ENCODE assay signal across 17 mouse cellular contexts in genomic region chr1:159979096-159979495, GRCm38 (mm10).
DNase-seq lines count a peak whose midpoint lies in the region; ATAC-seq lines count a peak whose summit lies in the region.
"Had no signal": no experiment of that assay in that cellular context is flagged by ENCODE, and none has a peak within 500 bp of the region (broad histone marks: within the 10 kb centered on the region; RNA-seq: fewer than 3 reads in every experiment).

No protein-coding gene starts in this region.

- H3K4me1 ChIP-seq in midbrain, embryonic 14.5 days (ENCODE audit: control insufficient read depth, insufficient read depth, low read length), result no peaks in the 10 kb centered on the region
- H3K4me1 ChIP-seq in midbrain, embryonic 10.5 days, result no peaks in the 10 kb centered on the region
- H3K4me1 ChIP-seq in hindbrain, embryonic 13.5 days (replicated peaks), result 0 out of 2 replicates have a peak, but pooled peaks cover 3% of the 10 kb centered on the region
- H3K4me1 ChIP-seq in hindbrain, embryonic 11.5 days (replicated peaks; ENCODE audit: control insufficient read depth, insufficient read depth, low read length), result no peaks in the 10 kb centered on the region
- H3K4me1 ChIP-seq: embryonic facial prominence, embryonic 10.5 days; heart, embryonic 15.5 days; liver, embryonic 13.5 days; neural tube, embryonic 15.5 days had no signal

- H3K9me3 ChIP-seq in midbrain, embryonic 14.5 days (ENCODE audit: control insufficient read depth, low read length), result no peaks in the 10 kb centered on the region
- no peaks in the 10 kb centered on the region for H3K9me3 ChIP-seq in midbrain, embryonic 10.5 days (replicated peaks)
- H3K9me3 ChIP-seq in hindbrain, embryonic 13.5 days, result no peaks in the 10 kb centered on the region
- no peaks in the 10 kb centered on the region for H3K9me3 ChIP-seq in hindbrain, embryonic 11.5 days (ENCODE audit: control insufficient read depth, low read length)
- H3K9me3 ChIP-seq: embryonic facial prominence, embryonic 10.5 days; heart, embryonic 15.5 days; liver, embryonic 13.5 days; neural tube, embryonic 15.5 days had no signal

- no peaks in the 10 kb centered on the region for H3K36me3 ChIP-seq in midbrain, embryonic 14.5 days (ENCODE audit: control insufficient read depth, insufficient read depth, low read length)
- no peaks in the 10 kb centered on the region for H3K36me3 ChIP-seq in midbrain, embryonic 10.5 days
- H3K36me3 ChIP-seq in hindbrain, embryonic 13.5 days, result no peaks in the 10 kb centered on the region
- no peaks in the 10 kb centered on the region for H3K36me3 ChIP-seq in hindbrain, embryonic 11.5 days (ENCODE audit: control insufficient read depth, insufficient read depth, low read length)
- H3K36me3 ChIP-seq: embryonic facial prominence, embryonic 10.5 days; heart, embryonic 15.5 days; liver, embryonic 13.5 days; neural tube, embryonic 15.5 days had no signal

- no peak overlapping the region for H3K27ac ChIP-seq in midbrain, embryonic 14.5 days (replicated peaks; ENCODE audit: low read depth, low read length)
- H3K27ac ChIP-seq in midbrain, embryonic 10.5 days (replicated peaks), result no peak overlapping the region
- no peak overlapping the region for H3K27ac ChIP-seq in hindbrain, embryonic 13.5 days
- H3K27ac ChIP-seq in hindbrain, embryonic 11.5 days (ENCODE audit: low read depth, low read length), result no peak overlapping the region
- H3K27ac ChIP-seq: embryonic facial prominence, embryonic 10.5 days; heart, embryonic 15.5 days; liver, embryonic 13.5 days; neural tube, embryonic 15.5 days had no signal

- 93% methylated on average over 2 of the region's 2 CpGs for WGBS in midbrain, embryonic 14.5 days
- 91% methylated on average over 2 of the region's 2 CpGs for WGBS in midbrain, embryonic 10.5 days
- WGBS in hindbrain, embryonic 13.5 days, result 64% methylated on average over 2 of the region's 2 CpGs
- WGBS in hindbrain, embryonic 11.5 days, result 80% methylated on average over 2 of the region's 2 CpGs

- no peak for ATAC-seq in midbrain, embryonic 14.5 days (ENCODE audit: low FRiP score, low TSS enrichment)
- no peak for ATAC-seq in hindbrain, embryonic 13.5 days (ENCODE audit: low FRiP score)
- no peak for ATAC-seq in hindbrain, embryonic 11.5 days (ENCODE audit: low FRiP score)
- ATAC-seq: inflammation-experienced regulatory T-cells, adult 6 months had no signal

- H3K27me3 ChIP-seq in midbrain, embryonic 14.5 days (ENCODE audit: control insufficient read depth, insufficient read depth, low read length), result no peaks in the 10 kb centered on the region
- no peaks in the 10 kb centered on the region for H3K27me3 ChIP-seq in midbrain, embryonic 10.5 days (ENCODE audit: low read depth, poor library complexity, severe bottlenecking)
- H3K27me3 ChIP-seq in hindbrain, embryonic 13.5 days, result no peaks in the 10 kb centered on the region
- no peaks in the 10 kb centered on the region for H3K27me3 ChIP-seq in hindbrain, embryonic 11.5 days (ENCODE audit: control insufficient read depth, insufficient read depth, low read length)
- H3K27me3 ChIP-seq: heart, embryonic 15.5 days; liver, embryonic 13.5 days; neural tube, embryonic 15.5 days had no signal

- H3K4me3 ChIP-seq in midbrain, embryonic 14.5 days (replicated peaks; ENCODE audit: low read depth, low read length), result no peak overlapping the region
- no peak overlapping the region for H3K4me3 ChIP-seq in midbrain, embryonic 10.5 days
- H3K4me3 ChIP-seq in hindbrain, embryonic 13.5 days, result no peak overlapping the region
- H3K4me3 ChIP-seq in hindbrain, embryonic 11.5 days (ENCODE audit: low read depth, low read length), result no peak overlapping the region
- H3K4me3 ChIP-seq: embryonic facial prominence, embryonic 10.5 days; heart, embryonic 15.5 days; liver, embryonic 13.5 days; neural tube, embryonic 15.5 days had no signal

- DNase-seq in adrenal gland, postnatal 36 days, result peak; percentile 4 to 27
- DNase-seq in adrenal gland, adult 8-10 months, result no peak
- DNase-seq in midbrain, embryonic 14.5 days, result peak; percentile 9
- DNase-seq in midbrain, embryonic 10.5 days (ENCODE audit: low spot score), result no peak
- peak; percentile 59 for DNase-seq in heart, postnatal 4 days
- peak; percentile 14 for DNase-seq in skeletal muscle tissue, adult 2 months (ENCODE audit: low read depth, low spot score)
- no peak for DNase-seq in hindbrain, embryonic 11.5 days (ENCODE audit: low spot score)
- DNase-seq: B cell, adult 2 months; layer of hippocampus, adult 9-11 months; liver, embryonic 13.5 days; lung, postnatal 4 days; right cerebral cortex, postnatal 4 days had no signal

- no peak overlapping the region for H3K4me2 ChIP-seq in midbrain, embryonic 14.5 days (ENCODE audit: low read length)
- no peak overlapping the region for H3K4me2 ChIP-seq in hindbrain, embryonic 13.5 days
- H3K4me2 ChIP-seq in hindbrain, embryonic 11.5 days (replicated peaks; ENCODE audit: low read depth, low read length), result no peak overlapping the region
- H3K4me2 ChIP-seq: heart, embryonic 15.5 days; liver, embryonic 13.5 days; neural tube, embryonic 15.5 days had no signal

- H3K9ac ChIP-seq in midbrain, embryonic 14.5 days (replicated peaks; ENCODE audit: low read length), result no peak overlapping the region
- H3K9ac ChIP-seq in hindbrain, embryonic 13.5 days, result no peak overlapping the region
- H3K9ac ChIP-seq in hindbrain, embryonic 11.5 days (ENCODE audit: low read depth, low read length), result no peak overlapping the region
- H3K9ac ChIP-seq: heart, embryonic 15.5 days; liver, embryonic 13.5 days; neural tube, embryonic 15.5 days had no signal

Comparison
In these comparisons a context has a peak if more than half of its experiments do, and no peak if none do; other contexts are left out.
1. DNase-seq: peak in adrenal gland, postnatal 36 days (2 of 2), midbrain, embryonic 14.5 days (single experiment), heart, postnatal 4 days (single experiment) and skeletal muscle tissue, adult 2 months (single experiment); none in adrenal gland, adult 8-10 months (single experiment), midbrain, embryonic 10.5 days (single experiment) and hindbrain, embryonic 11.5 days (single experiment).